ENCODE assay signal across 9 mouse cellular contexts in genomic region chr8:84771000-84771687, GRCm38 (mm10). TPM values are rescaled to one million over a fixed set of nuclear protein-coding genes. Genes with fewer than 3 reads are reported as not detected.
A peak's percentile ranks its signal among the peaks of the same experiment; 100 is the strongest.
DNase-seq lines count a peak whose midpoint lies in the region; ATAC-seq and TF ChIP-seq lines count a peak whose summit lies in the region.
"Had no signal": no experiment of that assay in that cellular context is flagged by ENCODE, and none has a peak within 500 bp of the region (broad histone marks: within the 10 kb centered on the region; RNA-seq: fewer than 3 reads in every experiment).

No protein-coding gene starts in this region.

- no peaks in the 10 kb centered on the region for H3K36me3 ChIP-seq in kidney, embryonic 16.5 days (ENCODE audit: insufficient read depth, low read length)
- H3K36me3 ChIP-seq in embryonic facial prominence, embryonic 15.5 days, result peaks cover 35% of the 10 kb centered on the region
- peaks cover 58% of the 10 kb centered on the region for H3K36me3 ChIP-seq in limb, embryonic 14.5 days (ENCODE audit: control insufficient read depth, insufficient read depth, low read length)

- H3K27me3 ChIP-seq in kidney, embryonic 16.5 days (ENCODE audit: insufficient read depth, low read length), result peaks cover 89% of the 10 kb centered on the region
- H3K27me3 ChIP-seq in embryonic facial prominence, embryonic 15.5 days, result peaks cover 3% of the 10 kb centered on the region; the same call in 1 of the 2 replicates
- H3K27me3 ChIP-seq in limb, embryonic 14.5 days (ENCODE audit: control insufficient read depth, insufficient read depth, low read length), result no peaks in the 10 kb centered on the region

- DNase-seq in kidney, adult 8-10 months, result no peak
- no peak for DNase-seq in limb, embryonic 14.5 days (ENCODE audit: low spot score)
- no peak for DNase-seq in thymus, postnatal 10 days (ENCODE audit: low spot score in 2 of 2)
- no peak for DNase-seq in kidney, adult 9 months
- DNase-seq: heart, adult 2 months; spleen, adult 18-20 months had no signal

- WGBS in kidney, embryonic 16.5 days, result 38% methylated on average over 5 of the region's 5 CpGs
- 40% methylated on average over 5 of the region's 5 CpGs for WGBS in embryonic facial prominence, embryonic 15.5 days
- WGBS in limb, embryonic 14.5 days, result 29% methylated on average over 5 of the region's 5 CpGs

- H3K4me2 ChIP-seq in kidney, embryonic 16.5 days (replicated peaks; ENCODE audit: low read depth, low read length), result 0 out of 2 replicates have a peak overlapping the region, but pooled peaks have one; percentile 1
- H3K4me2 ChIP-seq in embryonic facial prominence, embryonic 15.5 days (replicated peaks), result peak overlapping the region; percentile 50
- peak overlapping the region; percentile 69 for H3K4me2 ChIP-seq in limb, embryonic 14.5 days (replicated peaks; ENCODE audit: low read depth, low read length, severe bottlenecking)

- no peak for ATAC-seq in kidney, embryonic 16.5 days (ENCODE audit: low FRiP score, low TSS enrichment)
- no peak for ATAC-seq in embryonic facial prominence, embryonic 15.5 days (ENCODE audit: insufficient number of reproducible peaks, low FRiP score, low TSS enrichment, low read depth)
- no peak for ATAC-seq in limb, embryonic 14.5 days (ENCODE audit: low FRiP score, low read depth)

- TF ChIP-seq CTCF in cortical plate, adult 2 months (IDR thresholded peaks at IDR 0.05; ENCODE audit: extremely low read depth, insufficient read depth, low read length), result no peak

- no peak overlapping the region for H3K9ac ChIP-seq in kidney, embryonic 16.5 days (replicated peaks; ENCODE audit: low read length)
- no peak overlapping the region for H3K9ac ChIP-seq in embryonic facial prominence, embryonic 15.5 days
- H3K9ac ChIP-seq in limb, embryonic 14.5 days (ENCODE audit: low read depth, low read length, severe bottlenecking), result 0 out of 2 replicates have a peak overlapping the region, but pooled peaks have one; percentile 45

- H3K9me3 ChIP-seq in kidney, embryonic 16.5 days (ENCODE audit: low read length), result no peaks in the 10 kb centered on the region
- no peaks in the 10 kb centered on the region for H3K9me3 ChIP-seq in embryonic facial prominence, embryonic 15.5 days (replicated peaks)
- no peaks in the 10 kb centered on the region for H3K9me3 ChIP-seq in limb, embryonic 14.5 days (ENCODE audit: control insufficient read depth, low read length)

- H3K4me3 ChIP-seq in kidney, embryonic 16.5 days (ENCODE audit: low read length), result peak overlapping the region; percentile 7; the same call in 1 of the 2 replicates
- H3K4me3 ChIP-seq in cortical plate, adult 2 months (ENCODE audit: insufficient read depth, low read length), result peak overlapping the region; percentile 72
- H3K4me3 ChIP-seq in embryonic facial prominence, embryonic 15.5 days (replicated peaks), result peak overlapping the region; percentile 27
- peak overlapping the region; percentile 38 for H3K4me3 ChIP-seq in limb, embryonic 14.5 days (replicated peaks; ENCODE audit: low read length)
- H3K4me3 ChIP-seq: heart, adult 2 months had no signal

- peaks cover 50% of the 10 kb centered on the region for H3K4me1 ChIP-seq in kidney, embryonic 16.5 days (ENCODE audit: insufficient read depth, low read length)
- peaks cover 12% of the 10 kb centered on the region for H3K4me1 ChIP-seq in cortical plate, adult 2 months (ENCODE audit: control insufficient read depth, insufficient read depth, low read length)
- peaks cover 77% of the 10 kb centered on the region for H3K4me1 ChIP-seq in embryonic facial prominence, embryonic 15.5 days
- H3K4me1 ChIP-seq in limb, embryonic 14.5 days (ENCODE audit: control insufficient read depth, insufficient read depth, low read length), result peaks cover 59% of the 10 kb centered on the region

- peak overlapping the region; percentile 19; the same call in 1 of the 2 replicates for H3K27ac ChIP-seq in kidney, embryonic 16.5 days (ENCODE audit: low read length)
- peak overlapping the region; percentile 98 for H3K27ac ChIP-seq in cortical plate, adult 2 months (ENCODE audit: insufficient read depth, low read length)
- peak overlapping the region; percentile 17; the same call in 1 of the 2 replicates for H3K27ac ChIP-seq in embryonic facial prominence, embryonic 15.5 days (replicated peaks)
- no peak overlapping the region; the same call in 1 of the 2 replicates for H3K27ac ChIP-seq in limb, embryonic 14.5 days (replicated peaks; ENCODE audit: low read depth, low read length)
- H3K27ac ChIP-seq: heart, adult 2 months had no signal

- no peak for TF ChIP-seq POLR2A in cortical plate, adult 2 months (IDR thresholded peaks at IDR 0.05; ENCODE audit: extremely low read depth, insufficient read depth, low read length)
- TF ChIP-seq POLR2A in limb, embryonic 14.5 days (IDR thresholded peaks at IDR 0.05; ENCODE audit: borderline replicate concordance, extremely low read depth, insufficient read depth, insufficient read length), result no peak

RNA-seq across cellular contexts. Expression of gene Nfix, which starts 29.0 kb away (rescaled TPM):
- polyA plus RNA-seq in kidney, embryonic 16.5 days (2015; fragmentation: Nextera tagmentation; extraction: Ambion mirVana), result 14.8 and 15.9 TPM in 2 replicates
- 82.8 and 89.1 TPM in 2 replicates for polyA plus RNA-seq in cortical plate, adult 2 months (2012; rRNA removed)
- 61.4 and 62.0 TPM in 2 replicates for polyA plus RNA-seq in embryonic facial prominence, embryonic 15.5 days (2015; fragmentation: Nextera tagmentation; extraction: Ambion mirVana)
- polyA plus RNA-seq in limb, embryonic 14.5 days (2012; rRNA removed), result 81.2 and 97.7 TPM in 2 replicates
- polyA plus RNA-seq in limb, embryonic 14.5 days (2014; fragmentation: Nextera tagmentation; extraction: Ambion mirVana), result 100 and 108 TPM in 2 replicates

RNA-seq across cellular contexts. Expression of gene G430095P16Rik, which starts 48.3 kb away (rescaled TPM):
- polyA plus RNA-seq in kidney, embryonic 16.5 days (2015; fragmentation: Nextera tagmentation; extraction: Ambion mirVana), result 2.3 and 2.8 TPM in 2 replicates
- 0.30 and 0.42 TPM in 2 replicates for polyA plus RNA-seq in cortical plate, adult 2 months (2012; rRNA removed)
- polyA plus RNA-seq in embryonic facial prominence, embryonic 15.5 days (2015; fragmentation: Nextera tagmentation; extraction: Ambion mirVana), result 4.2 and 4.9 TPM in 2 replicates
- 4.3 and 4.8 TPM in 2 replicates for polyA plus RNA-seq in limb, embryonic 14.5 days (2012; rRNA removed)
- 5.7 and 6.0 TPM in 2 replicates for polyA plus RNA-seq in limb, embryonic 14.5 days (2014; fragmentation: Nextera tagmentation; extraction: Ambion mirVana)

RNA-seq across cellular contexts. Expression of gene Dand5, which starts 51.5 kb away (rescaled TPM):
- 6.6 and 9.0 TPM in 2 replicates for polyA plus RNA-seq in kidney, embryonic 16.5 days (2015; fragmentation: Nextera tagmentation; extraction: Ambion mirVana)
- 14.9 and 16.0 TPM in 2 replicates for polyA plus RNA-seq in cortical plate, adult 2 months (2012; rRNA removed)
- 8.4 and 8.9 TPM in 2 replicates for polyA plus RNA-seq in embryonic facial prominence, embryonic 15.5 days (2015; fragmentation: Nextera tagmentation; extraction: Ambion mirVana)
- polyA plus RNA-seq in limb, embryonic 14.5 days (2012; rRNA removed), result 5.7 and 5.9 TPM in 2 replicates
- 6.4 and 6.9 TPM in 2 replicates for polyA plus RNA-seq in limb, embryonic 14.5 days (2014; fragmentation: Nextera tagmentation; extraction: Ambion mirVana)

Comparison
In these comparisons a context has a peak if more than half of its experiments do, and no peak if none do; other contexts are left out.
1. H3K4me2 ChIP-seq: peak in every context shown above with its lines; median percentile 69 in limb, embryonic 14.5 days; 50 in embryonic facial prominence, embryonic 15.5 days; 1 in kidney, embryonic 16.5 days.
2. H3K4me3 ChIP-seq: peak in every context shown above with its lines; median percentile 72 in cortical plate, adult 2 months; 38 in limb, embryonic 14.5 days; 27 in embryonic facial prominence, embryonic 15.5 days; 7 in kidney, embryonic 16.5 days.